Mouse (Mus musculus): ENCODE measurements around the gene Gm20696.

Gene Gm20696

GRCm38 (mm10) chr6:99441100-99441499 lies 225.5 kb downstream of the Gm20696 start:
- peak; percentile 41 to 55 for DNase-seq (ENCODE audit: low spot score in 2 of 2)

- DNase-seq (ENCODE audit: low spot score in 2 of 2), result no peak
These were observed 226.0 kb downstream of the Gm20696 start for GRCm38 (mm10) chr6:99440606-99441005.

GRCm38 (mm10) chr6:99439878-99440361 lies 226.7 kb downstream of the Gm20696 start:
- DNase-seq (ENCODE audit: low spot score in 2 of 2), result no peak

GRCm38 (mm10) chr6:99439214-99439877 lies 227.3 kb downstream of the Gm20696 start:
- peak in 1 of 2 experiments; percentile 30 for DNase-seq (ENCODE audit: low spot score in 2 of 2)

- no peak for DNase-seq (ENCODE audit: low spot score in 2 of 2)
These were observed 230.2 kb downstream of the Gm20696 start for GRCm38 (mm10) chr6:99436371-99436770.

- no peak for DNase-seq (ENCODE audit: low spot score in 2 of 2)
These were observed 231.5 kb downstream of the Gm20696 start for GRCm38 (mm10) chr6:99435140-99435539.

GRCm38 (mm10) chr6:99433006-99433405 lies 233.6 kb downstream of the Gm20696 start:
- DNase-seq (ENCODE audit: low spot score in 2 of 2), result no peak

GRCm38 (mm10) chr6:99431941-99432340 lies 234.7 kb downstream of the Gm20696 start:
- no peak for DNase-seq (ENCODE audit: low spot score in 2 of 2)

GRCm38 (mm10) chr6:99430560-99430959 lies 236.0 kb downstream of the Gm20696 start:
- DNase-seq (ENCODE audit: low spot score in 2 of 2), result no peak

- no peak for DNase-seq (ENCODE audit: low spot score in 2 of 2)
These were observed 237.0 kb downstream of the Gm20696 start for GRCm38 (mm10) chr6:99429378-99430131.

- no peak for DNase-seq (ENCODE audit: low spot score in 2 of 2)
These were observed 237.6 kb downstream of the Gm20696 start for GRCm38 (mm10) chr6:99428961-99429360.

GRCm38 (mm10) chr6:99427301-99427700 lies 239.3 kb downstream of the Gm20696 start:
- DNase-seq (ENCODE audit: low spot score in 2 of 2), result no peak

GRCm38 (mm10) chr6:99425044-99425443 lies 241.6 kb downstream of the Gm20696 start:
- no peak for DNase-seq (ENCODE audit: low spot score in 2 of 2)

GRCm38 (mm10) chr6:99420666-99421065 lies 245.9 kb downstream of the Gm20696 start:
- peak in 1 of 2 experiments; percentile 29 for DNase-seq (ENCODE audit: low spot score in 2 of 2)

- no peak for DNase-seq (ENCODE audit: low spot score in 2 of 2)
These were observed 254.0 kb downstream of the Gm20696 start for GRCm38 (mm10) chr6:99412598-99412997.

GRCm38 (mm10) chr6:99409602-99410001 lies 257.0 kb downstream of the Gm20696 start:
- no peak for DNase-seq (ENCODE audit: low spot score in 2 of 2)

GRCm38 (mm10) chr6:99408880-99409279 lies 257.7 kb downstream of the Gm20696 start:
- DNase-seq (ENCODE audit: low spot score in 2 of 2), result no peak

- DNase-seq (ENCODE audit: low spot score in 2 of 2), result no peak
These were observed 262.7 kb downstream of the Gm20696 start for GRCm38 (mm10) chr6:99403755-99404390.

- no peak for DNase-seq (ENCODE audit: low spot score in 2 of 2)
These were observed 263.7 kb downstream of the Gm20696 start for GRCm38 (mm10) chr6:99402941-99403340.

- DNase-seq (ENCODE audit: low spot score in 2 of 2), result no peak
These were observed 264.2 kb downstream of the Gm20696 start for GRCm38 (mm10) chr6:99402370-99402769.

- DNase-seq (ENCODE audit: low spot score in 2 of 2), result no peak
These were observed 264.8 kb downstream of the Gm20696 start for GRCm38 (mm10) chr6:99401801-99402200.

GRCm38 (mm10) chr6:99401211-99401610 lies 265.4 kb downstream of the Gm20696 start:
- no peak for DNase-seq (ENCODE audit: low spot score in 2 of 2)

- no peak for DNase-seq (ENCODE audit: low spot score in 2 of 2)
These were observed 270.9 kb downstream of the Gm20696 start for GRCm38 (mm10) chr6:99395745-99396144.
